Mouse (Mus musculus) cortical plate, adult 2 months (tissue): ENCODE results near the gene Gpr83.

Experiments
- CTCF ChIP-seq: fragments of 200-500 bp; IDR thresholded peaks from 2 replicates; pipeline ENCODE4 v1.5.1; 2011; ENCODE audit warnings: mild to moderate bottlenecking, control low read depth, low read length; ENCODE audit not compliant: insufficient read depth; ENCODE audit errors: extremely low read depth
- POLR2A ChIP-seq: fragments of 200-500 bp; IDR thresholded peaks from 2 replicates; pipeline ENCODE4 v1.6.1; 2011; ENCODE audit warnings: mild to moderate bottlenecking, low read length, control low read depth; ENCODE audit not compliant: insufficient read depth; ENCODE audit errors: extremely low read depth

DNA sequence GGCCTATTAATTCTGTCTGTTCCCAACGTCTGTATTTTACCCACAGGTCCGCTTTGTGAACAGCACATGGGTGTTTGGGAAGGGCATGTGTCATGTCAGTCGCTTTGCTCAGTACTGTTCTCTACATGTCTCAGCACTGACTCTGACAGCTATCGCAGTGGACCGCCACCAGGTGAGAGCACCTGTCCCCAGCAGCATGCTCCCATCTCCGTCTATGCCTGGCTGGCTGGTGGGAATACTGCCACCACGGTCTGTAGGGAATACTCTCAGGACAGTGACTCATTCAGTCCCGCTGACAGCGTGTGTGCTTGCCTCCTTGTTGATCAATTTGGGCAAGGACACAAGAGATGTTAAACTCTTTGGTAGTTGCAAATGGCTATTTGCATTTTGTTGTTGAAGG lies 4.7 kb downstream of the Gpr83 start:
- TF ChIP-seq POLR2A (no peak), CTCF (no peak)
